Mouse (Mus musculus): ENCODE data around the gene Akap1.

GRCm38 (mm10) chr11:88873667-88874030, 9.3 kb upstream of the Akap1 start:
- no peak for TF ChIP-seq CTCF (IDR thresholded peaks at IDR 0.05; ENCODE audit: borderline replicate concordance, control insufficient read depth, extremely low read depth, insufficient read depth, low read length, poor library complexity)
- no peak for TF ChIP-seq POLR2A (IDR thresholded peaks at IDR 0.05; ENCODE audit: control insufficient read depth, extremely low read depth, insufficient read depth, low read length, poor library complexity)
